In the genomic region with DNA sequence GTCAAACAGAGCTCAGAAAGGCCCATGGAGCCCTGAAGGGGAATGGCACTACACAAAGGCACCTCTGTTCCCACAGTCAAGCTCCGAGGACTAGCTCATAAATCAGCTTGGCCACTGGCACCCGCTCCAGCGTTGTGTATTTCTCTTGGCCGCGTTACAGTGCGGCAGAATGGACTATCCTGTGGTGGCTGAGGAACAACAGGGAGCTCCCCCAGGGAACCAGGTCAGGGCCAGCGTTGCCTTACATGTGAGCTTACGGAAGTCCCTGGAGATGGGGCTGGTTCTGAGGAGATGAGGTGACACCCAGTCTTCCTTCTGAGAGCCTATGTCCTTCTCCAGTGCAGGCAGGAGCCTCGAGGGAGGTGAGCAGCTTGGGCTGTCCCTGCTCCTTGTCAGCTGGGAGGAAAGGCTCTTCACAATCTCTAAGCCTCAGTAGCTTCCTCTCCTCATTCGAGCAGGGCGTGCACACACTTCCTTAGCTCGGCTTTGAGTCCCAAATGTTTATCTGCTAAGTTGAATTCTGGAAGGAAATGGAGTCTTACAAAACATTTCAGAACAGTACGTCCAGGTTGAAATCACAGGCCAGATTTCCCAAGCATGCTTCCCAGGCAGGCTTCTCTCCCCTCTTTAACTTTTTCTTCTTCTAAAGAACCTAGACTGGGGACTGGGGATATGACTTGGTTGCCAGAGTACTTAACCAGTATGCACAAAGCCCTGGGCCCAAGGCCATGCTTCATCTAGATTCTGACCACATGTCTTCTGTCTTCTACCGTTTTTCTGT, we compare ENCODE assay signal across 8 mouse cellular contexts. TPM values are rescaled to one million over a fixed set of nuclear protein-coding genes. Genes with fewer than 3 reads are reported as not detected.
DNase-seq lines count a peak whose midpoint lies in the region.

No protein-coding gene starts in this region.

- DNase-seq in MN1 (ENCODE audit: low spot score) = peak; percentile 65
- DNase-seq in adrenal gland, postnatal 25 days = peak; percentile 75
- DNase-seq in frontal cortex, postnatal 14 days (ENCODE audit: low spot score in 2 of 2) = peak; percentile 50 to 73
- DNase-seq in heart, postnatal 36 days = peak; percentile 77 to 83
- DNase-seq in left cerebral cortex, adult 11 months (ENCODE audit: low spot score) = peak; percentile 68
- DNase-seq in mesoderm, embryonic 11.5 days (ENCODE audit: low read depth, low spot score) = peak; percentile 76
- DNase-seq in testis, postnatal 10 days (ENCODE audit: low spot score) = peak; percentile 70
- no peak for DNase-seq in spleen, adult 18-20 months

- intact Hi-C loops in heart, postnatal 36 days (cut with DNase I) = no loop called here

RNA-seq across cellular contexts. Expression of a gene that starts 59.3 kb away (rescaled TPM):
- total RNA-seq in adrenal gland, postnatal 25 days (2021) = 4.1 and 6.8 TPM in 2 replicates
- 1 to 10 TPM; 4.6 to 5.5 TPM for total RNA-seq in heart, postnatal 36 days (2021)

Comparison
In these comparisons a context has a peak if more than half of its experiments do, and no peak if none do; other contexts are left out.
1. DNase-seq: peak in MN1 (single experiment), adrenal gland, postnatal 25 days (single experiment), frontal cortex, postnatal 14 days (2 of 2), heart, postnatal 36 days (2 of 2), left cerebral cortex, adult 11 months (single experiment), mesoderm, embryonic 11.5 days (single experiment) and testis, postnatal 10 days (single experiment); none in spleen, adult 18-20 months (0 of 2).